Mouse (Mus musculus): ENCODE data around the gene Tmem223. TPM values are rescaled to one million over a fixed set of nuclear protein-coding genes. Genes with fewer than 3 reads are reported as not detected.
"Not testable (repeated sequence)": the region's sequence is repeated elsewhere in the genome, so short reads cannot be mapped to it uniquely, and the experiment has no call there.

Gene Tmem223
- 10 to 100 TPM; 79.6 to 84.2 TPM for total RNA-seq (2021)
- long read RNA-seq, experiment 1, transcript Tmem223-201 (2 exons, 748 nt) = major isoform, 293 of 299 reads
- long read RNA-seq, experiment 1, partial matches to known transcripts = 4 of 299 reads
- long read RNA-seq, experiment 1, other reads (novel, unspliced or antisense) = 2 of 299 reads
- long read RNA-seq, experiment 2, transcript Tmem223-201 (2 exons, 748 nt) = major isoform, 254 of 258 reads
- long read RNA-seq, experiment 2, partial matches to known transcripts = 0 of 258 reads
- long read RNA-seq, experiment 2, other reads (novel, unspliced or antisense) = 4 of 258 reads

GRCm38 (mm10) chr19:8770567-8771270 is at the start of gene Tmem223:
Tmem223 (plus strand) TSS chr19:8770996.
- intact Hi-C loops (cut with DNase I) = no loop called here

GRCm38 (mm10) chr19:8721378-8721777 is 49.4 kb upstream of the Tmem223 start:
- intact Hi-C loops (cut with DNase I) = no loop called here

More at GRCm38 (mm10) chr19:8770567-8771270, at the start of gene Tmem223:
- DNase-seq = peak; percentile 66 to 70

GRCm38 (mm10) chr19:8722021-8722420 is 48.8 kb upstream of the Tmem223 start:
- DNase-seq = no peak
- intact Hi-C loops (cut with DNase I) = no loop called here

More at GRCm38 (mm10) chr19:8721378-8721777, 49.4 kb upstream of the Tmem223 start:
- DNase-seq = no peak

GRCm38 (mm10) chr19:8722559-8722906 is 48.3 kb upstream of the Tmem223 start:
- no peak for DNase-seq
- intact Hi-C loops (cut with DNase I) = no loop called here

GRCm38 (mm10) chr19:8722907-8723573 is 47.8 kb upstream of the Tmem223 start, which contains the start of gene Slc3a2:
Slc3a2 (minus strand) TSS chr19:8723369.
- intact Hi-C loops (cut with DNase I) = no loop called here
- peak; percentile 89 to 96 for DNase-seq

- intact Hi-C loops (cut with DNase I) = no loop called here
- DNase-seq = no peak
Measured at GRCm38 (mm10) chr19:8723574-8724346, 47.0 kb upstream of the Tmem223 start.

- intact Hi-C loops (cut with DNase I) = no loop called here
- DNase-seq = no peak
Measured at GRCm38 (mm10) chr19:8724392-8724791, 46.4 kb upstream of the Tmem223 start.

GRCm38 (mm10) chr19:8725081-8725613 is 45.6 kb upstream of the Tmem223 start:
- no peak for DNase-seq
- intact Hi-C loops (cut with DNase I) = no loop called here

GRCm38 (mm10) chr19:8726609-8727390 is 44.0 kb upstream of the Tmem223 start:
- intact Hi-C loops (cut with DNase I) = no loop called here
- DNase-seq = no peak

- no peak for DNase-seq
- intact Hi-C loops (cut with DNase I) = no loop called here
Measured at GRCm38 (mm10) chr19:8727495-8728114, 43.2 kb upstream of the Tmem223 start.

GRCm38 (mm10) chr19:8728335-8729099 is 42.3 kb upstream of the Tmem223 start:
- intact Hi-C loops (cut with DNase I); DNase-seq: not testable (repeated sequence)

GRCm38 (mm10) chr19:8734334-8734733 is 36.5 kb upstream of the Tmem223 start:
- intact Hi-C loops (cut with DNase I) = no loop called here
- no peak for DNase-seq

- intact Hi-C loops (cut with DNase I) = no loop called here
- DNase-seq = peak; percentile 85 to 88
Measured at GRCm38 (mm10) chr19:8735389-8736159, 35.2 kb upstream of the Tmem223 start, which contains the start of gene Wdr74. Wdr74 (plus strand) TSS chr19:8735827.

GRCm38 (mm10) chr19:8736160-8736467 is 34.7 kb upstream of the Tmem223 start:
- intact Hi-C loops (cut with DNase I) = no loop called here
- no peak for DNase-seq

GRCm38 (mm10) chr19:8738911-8739310 is 31.9 kb upstream of the Tmem223 start:
- no peak for DNase-seq
- intact Hi-C loops (cut with DNase I) = no loop called here

GRCm38 (mm10) chr19:8739646-8740045 is 31.1 kb upstream of the Tmem223 start:
- intact Hi-C loops (cut with DNase I) = no loop called here
- DNase-seq = no peak

GRCm38 (mm10) chr19:8740603-8741002 is 30.2 kb upstream of the Tmem223 start, which contains the start of gene 1700092M07Rik:
1700092M07Rik (plus strand) TSS chr19:8740718.
- intact Hi-C loops (cut with DNase I) = no loop called here

More at GRCm38 (mm10) chr19:8740603-8741002, 30.2 kb upstream of the Tmem223 start, which contains the start of gene 1700092M07Rik:
- no peak for DNase-seq

All from gastrocnemius, postnatal 36 days (tissue).